Mouse (Mus musculus) bone marrow, adult 2 months (tissue): ENCODE results near the gene Zcchc14. TPM values are rescaled to one million over a fixed set of nuclear protein-coding genes. Genes with fewer than 3 reads are reported as not detected.

ENCODE experiments used
- H3K27ac ChIP-seq: fragments of 200-500 bp; 2 replicates; pipeline ENCODE4 v1.5.1; 2012; ENCODE audit warnings: low read depth, mild to moderate bottlenecking, control low read depth, inconsistent platforms, low read length; ENCODE audit not compliant: control insufficient read depth, poor library complexity, insufficient read depth
- H3K4me1 ChIP-seq: fragments of 200-500 bp; 2 replicates; pipeline ENCODE4 v1.6.1; 2011; ENCODE audit warnings: low read length; ENCODE audit not compliant: control insufficient read depth, insufficient read depth
- H3K4me3 ChIP-seq: fragments of 200-500 bp; replicated peaks from 2 replicates; pipeline ENCODE3; 2011; ENCODE audit warnings: mild to moderate bottlenecking, low read depth, low read length, control low read depth; ENCODE audit not compliant: control insufficient read depth
- CTCF ChIP-seq: fragments of 200-500 bp; IDR thresholded peaks from 2 replicates; pipeline ENCODE4 v1.5.1; 2011; ENCODE audit warnings: low read length, control low read depth; ENCODE audit not compliant: control insufficient read depth, insufficient read depth
- POLR2A ChIP-seq: fragments of 200-500 bp; IDR thresholded peaks from 2 replicates; pipeline ENCODE4 v1.6.1; 2011; ENCODE audit warnings: low read depth, mild to moderate bottlenecking, control low read depth, low read length, borderline replicate concordance; ENCODE audit not compliant: control insufficient read depth
- WGBS: fragments of 180-500 bp; shearing (Covaris S2); methylation state at CpG from one replicate; pipeline ENCODE4 v1.1.7; 2018; 5-methylcytosine and 5-hydroxymethylcytosine counted together
- polyA plus RNA-seq: library from polyadenylated mRNA; stranded (reverse); fragments of >200 nt; gene quantifications from 2 replicates; pipeline ENCODE4 v1.2.4, GENCODE M21; 2011; ENCODE audit warnings: low replicate concordance; ENCODE audit not compliant: missing spikeins, insufficient read depth, insufficient read length

The Zcchc14 gene
- polyA plus RNA-seq, 1 experiment, result 4.9 TPM

DNA sequence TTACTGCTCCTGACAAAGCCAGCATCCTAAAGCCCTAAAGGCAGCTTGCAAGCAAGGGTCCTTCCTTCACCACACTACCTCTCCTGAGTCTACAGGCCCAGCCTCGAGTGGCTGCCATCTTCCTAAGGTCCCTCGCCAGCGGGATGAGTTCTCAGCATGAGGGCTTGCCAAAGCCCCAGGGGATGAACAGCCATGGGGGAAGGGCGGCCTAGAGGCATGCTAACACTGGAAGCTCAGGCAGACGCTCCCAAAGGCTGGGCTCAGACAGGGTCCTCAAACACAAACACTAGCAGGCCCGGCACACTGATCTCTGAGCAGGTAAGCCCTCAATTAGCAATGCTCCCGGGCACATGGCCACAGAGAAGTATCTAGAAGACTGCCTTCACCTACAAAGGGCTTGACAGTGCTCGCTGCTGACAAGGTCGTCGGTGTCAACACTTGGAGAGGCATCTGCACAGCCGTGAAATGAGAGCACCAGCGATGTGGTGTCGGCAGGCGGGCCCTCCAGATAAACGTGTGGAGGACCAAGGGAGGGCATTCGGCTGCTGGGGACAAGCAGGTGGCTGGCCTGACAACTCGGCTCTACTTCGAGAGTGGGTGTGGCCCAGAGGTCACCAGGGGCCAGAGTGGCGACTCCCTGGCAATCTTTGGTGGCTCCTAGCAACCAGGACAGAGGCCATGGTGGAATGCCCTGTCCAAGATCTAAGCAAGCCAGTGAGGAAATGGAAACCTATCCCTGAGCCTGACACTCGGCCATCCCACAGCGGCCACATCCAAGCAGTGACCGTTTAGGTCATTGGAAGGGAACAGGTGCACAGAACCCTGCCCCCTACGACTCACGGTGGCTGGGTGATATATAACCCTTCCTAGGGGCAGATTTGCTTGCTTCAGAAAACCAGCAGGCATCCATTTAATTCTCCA is 101.4 kb downstream of the Zcchc14 start:
- H3K27ac ChIP-seq, result no peak overlapping the region
- 87% methylated on average over 24 of the region's 24 CpGs for WGBS

GRCm38 (mm10) chr8:121550056-121550455 is 102.6 kb downstream of the Zcchc14 start:
- TF ChIP-seq CTCF (no peak), POLR2A (no peak)
- WGBS, result 82% methylated on average over 6 of the region's 6 CpGs
- H3K4me3 ChIP-seq, result no peak overlapping the region
- no peak overlapping the region for H3K27ac ChIP-seq
- no peaks in the 10 kb centered on the region for H3K4me1 ChIP-seq

More for the DNA sequence above, 101.4 kb downstream of the Zcchc14 start:
- no peaks in the 10 kb centered on the region for H3K4me1 ChIP-seq
- no peak for TF ChIP-seq CTCF
- TF ChIP-seq POLR2A, result no peak
- H3K4me3 ChIP-seq, result no peak overlapping the region

Other genes with a start within 250 kb of the Zcchc14 start
- gene 1700018B08Rik, start 108.6 kb downstream of the Zcchc14 start, polyA plus RNA-seq, result not detected in 2 replicates
- gene Fbxo31, start 74.1 kb downstream of the Zcchc14 start, polyA plus RNA-seq, result 9.4 and 19.4 TPM in 2 replicates
- 106 and 113 TPM in 2 replicates for gene Map1lc3b, start 62.5 kb downstream of the Zcchc14 start, polyA plus RNA-seq
- gene Jph3, start 76.7 kb upstream of the Zcchc14 start, polyA plus RNA-seq, result 1.0 TPM in 1 of 2 replicates, not detected in the other
- 49.4 and 56.2 TPM in 2 replicates for gene Klhdc4, start 176.7 kb upstream of the Zcchc14 start, polyA plus RNA-seq